Mouse (Mus musculus) spleen, postnatal 4 days (tissue): Measurements from ENCODE around the gene Art1.
A peak's percentile ranks its signal among the peaks of the same experiment; 100 is the strongest.

Experiments used
- DNase-seq, 2 experiments: peaks; one replicate each; pipeline ENCODE4 v3.0.0; 2022; ENCODE audit warnings: low spot score in 2 of 2

The Art1 gene

DNA sequence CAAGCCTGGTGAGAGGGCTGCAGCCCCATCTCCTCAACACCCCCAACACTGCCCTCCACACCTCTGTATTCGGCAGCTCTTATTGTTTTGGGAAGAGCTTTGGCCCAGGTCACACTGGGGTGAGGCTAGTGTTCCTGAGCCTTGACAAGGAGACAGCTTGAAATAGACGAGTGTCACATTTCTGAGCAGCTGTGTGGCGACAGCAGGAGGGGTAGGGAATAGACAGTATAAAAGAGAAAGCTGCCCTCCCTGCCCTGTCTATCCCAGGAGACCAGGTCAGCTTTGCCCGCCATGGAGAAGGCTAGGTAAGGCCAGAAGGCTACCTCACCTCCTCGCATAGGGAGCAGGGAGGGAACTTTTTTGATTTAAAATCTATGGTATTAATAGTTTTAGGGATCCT, at the start of gene Art1:
Art1 (plus strand) TSS at position 257 of the 400 bp plus-strand sequence.
- no peak for DNase-seq

DNA sequence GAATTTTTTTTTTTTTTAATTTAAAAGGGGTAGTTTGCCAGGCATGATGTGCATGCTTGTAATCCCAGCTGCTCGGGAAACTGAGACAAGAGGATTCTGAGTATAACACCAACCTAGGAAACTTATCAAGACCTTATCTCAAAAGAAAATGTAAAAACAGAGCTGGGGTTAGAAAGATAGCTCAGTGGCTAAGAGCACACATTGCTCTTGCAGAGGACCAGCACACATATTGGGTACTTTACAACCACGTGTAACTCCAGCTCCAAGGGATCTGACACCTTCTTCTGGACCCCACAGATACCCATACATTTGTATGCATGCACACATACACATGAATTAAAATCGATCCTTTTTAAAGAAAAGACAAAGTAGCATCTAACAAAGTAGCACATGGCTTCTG, 40.2 kb upstream of the Art1 start:
- DNase-seq: no peak

DNA sequence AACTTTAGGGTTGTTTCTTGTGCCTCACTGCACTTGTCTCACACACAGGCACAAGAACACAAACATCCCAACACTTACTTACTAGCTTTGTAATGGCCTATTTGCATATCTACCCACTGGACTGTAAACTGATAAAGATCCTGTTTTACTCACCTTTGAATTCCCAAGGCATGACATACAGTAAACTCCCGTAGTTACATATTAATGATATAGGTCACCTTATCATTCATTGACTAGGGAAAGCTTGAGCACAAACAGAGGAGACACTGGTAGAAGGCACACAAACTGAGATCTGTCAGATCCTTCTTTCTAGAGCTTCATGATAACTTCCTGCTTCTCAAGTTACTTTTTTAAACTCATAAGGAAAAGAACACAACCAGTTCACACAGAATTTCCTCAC, 39.3 kb upstream of the Art1 start:
- no peak for DNase-seq

DNA sequence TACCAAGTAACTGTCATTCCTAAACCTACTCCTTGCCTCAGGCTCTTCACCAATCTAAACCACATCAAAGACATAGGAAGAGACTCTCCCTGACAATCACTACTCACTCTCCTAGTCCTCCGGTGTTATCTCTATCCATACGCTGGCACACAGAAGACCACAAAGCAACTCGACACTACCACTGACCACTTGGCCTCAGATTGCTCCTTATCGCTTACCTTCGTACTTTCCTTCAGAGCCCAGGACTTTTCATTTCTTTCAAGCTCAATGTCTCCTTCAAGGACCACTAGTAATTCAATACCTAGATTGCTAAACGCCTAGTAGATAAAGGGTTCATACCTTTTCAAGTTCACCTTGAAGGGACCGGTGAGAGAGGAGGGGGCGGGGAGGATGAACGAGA, 37.7 kb upstream of the Art1 start:
- no peak for DNase-seq

DNA sequence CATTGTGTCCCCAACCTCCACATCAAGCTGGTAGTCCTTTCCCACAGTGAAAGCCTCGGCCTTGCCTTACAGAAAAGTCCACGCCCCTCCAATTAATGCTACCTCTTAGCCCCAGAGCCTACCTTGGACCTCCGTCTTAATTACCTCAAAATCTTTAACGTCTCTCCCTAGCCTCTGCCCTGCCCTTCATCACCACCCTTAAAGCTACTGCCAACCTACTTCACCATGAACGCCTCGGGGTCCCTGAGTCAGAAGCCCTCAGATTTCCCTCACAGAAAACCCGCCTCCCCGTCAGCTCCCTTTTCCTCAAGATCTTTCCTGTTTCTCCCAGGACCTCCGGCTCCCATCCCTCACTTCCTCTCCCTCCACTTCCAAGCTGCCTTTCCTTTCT, 36.9 kb upstream of the Art1 start:
- no peak for DNase-seq

DNA sequence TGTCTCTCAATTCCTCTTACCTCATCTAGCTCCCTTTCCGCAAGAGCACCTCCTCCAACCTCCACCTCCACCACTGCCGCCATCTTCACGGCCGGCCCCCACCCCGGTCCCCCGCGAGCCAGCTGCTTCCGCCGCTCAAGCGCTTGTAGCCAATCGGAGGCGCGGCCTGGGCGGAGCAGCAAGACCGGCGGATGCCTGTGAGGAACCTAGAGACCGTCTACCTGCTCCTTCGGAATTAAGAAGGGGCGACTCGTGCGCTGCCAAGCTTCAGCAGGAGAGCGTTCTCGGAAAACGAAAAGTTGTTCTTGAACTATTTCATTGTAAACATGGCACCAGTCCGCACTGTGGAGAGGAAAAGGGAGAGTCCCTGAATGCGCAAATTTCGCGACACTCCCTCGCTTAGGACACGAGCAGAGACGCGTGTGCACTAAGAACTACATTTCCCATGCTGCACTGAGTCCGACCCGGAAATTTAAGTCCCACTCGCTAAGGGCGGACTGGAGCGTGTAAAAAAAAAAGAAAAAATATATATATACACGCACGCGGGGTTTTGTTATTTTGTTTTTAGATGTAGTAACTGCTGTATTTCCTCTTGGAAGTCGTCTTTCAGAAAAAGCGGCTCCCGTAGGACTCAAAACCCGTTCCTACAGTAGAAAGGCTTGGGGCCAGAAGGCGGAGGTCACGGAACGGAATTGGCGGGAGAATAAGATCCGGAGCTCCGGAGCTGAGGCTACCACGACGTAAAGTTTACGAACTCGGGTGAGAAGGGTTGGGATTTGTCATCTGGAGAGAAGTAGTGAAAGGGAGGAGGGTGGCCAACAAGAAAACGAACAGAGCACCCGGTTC, 36.3 kb upstream of the Art1 start, which contains the start of the genes Rnf121, Xndc1 and Xntrpc:
Rnf121 (minus strand) TSS at position 424 of the 846 bp plus-strand sequence.
Xndc1 (plus strand) TSS at position 466 of the 846 bp plus-strand sequence.
Xntrpc (plus strand) TSS at position 668 of the 846 bp plus-strand sequence.
- DNase-seq: peak; percentile 88 to 94

DNA sequence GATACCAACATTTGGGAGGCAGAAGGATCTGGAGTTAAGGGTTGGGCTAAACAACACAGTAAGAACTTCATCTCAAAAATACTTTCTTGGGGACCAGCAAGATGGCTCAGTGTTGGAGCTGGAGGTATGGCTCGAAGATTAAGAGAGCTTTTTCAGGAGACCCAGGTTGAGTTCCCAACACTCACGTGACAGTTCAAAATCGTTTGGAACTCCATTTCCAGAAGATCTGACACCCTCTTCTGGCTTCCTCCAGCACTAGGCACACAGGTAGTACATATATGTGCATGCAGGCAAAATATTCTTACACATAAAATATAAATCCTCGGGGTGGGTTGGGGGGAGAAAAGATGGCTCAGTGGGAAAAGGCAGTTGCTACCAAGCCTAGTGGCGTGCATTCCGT, 35.2 kb upstream of the Art1 start:
- DNase-seq: no peak

DNA sequence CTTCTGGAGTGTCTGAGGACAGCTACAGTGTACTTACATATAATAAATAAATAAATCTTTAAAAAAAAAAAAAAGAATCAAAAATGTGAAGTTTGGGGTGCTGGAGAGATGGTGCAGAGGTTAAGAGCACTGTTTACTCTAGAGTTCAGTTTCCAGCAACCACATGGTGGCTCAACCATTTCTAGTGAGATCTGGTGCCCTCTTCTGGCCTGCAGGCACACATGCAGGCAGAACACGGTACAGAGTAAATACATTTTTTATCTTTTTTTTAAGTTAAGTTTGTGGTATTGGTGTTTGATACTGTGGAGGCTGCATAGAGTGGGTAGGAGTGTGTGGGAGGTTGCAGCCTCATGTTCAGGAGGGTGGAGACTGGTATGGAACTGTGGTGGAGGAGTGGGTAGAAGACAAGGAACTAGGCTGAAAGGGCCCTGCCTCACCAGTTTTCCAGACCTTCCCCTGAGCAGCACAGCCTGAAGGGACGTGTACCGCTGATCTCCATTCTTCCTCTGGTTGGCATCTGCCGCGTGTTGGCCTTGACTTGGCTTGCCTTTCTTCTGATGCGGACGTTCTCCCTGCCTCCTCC, 24.7 kb upstream of the Art1 start:
- DNase-seq: peak in 1 of 2 experiments; percentile 73

DNA sequence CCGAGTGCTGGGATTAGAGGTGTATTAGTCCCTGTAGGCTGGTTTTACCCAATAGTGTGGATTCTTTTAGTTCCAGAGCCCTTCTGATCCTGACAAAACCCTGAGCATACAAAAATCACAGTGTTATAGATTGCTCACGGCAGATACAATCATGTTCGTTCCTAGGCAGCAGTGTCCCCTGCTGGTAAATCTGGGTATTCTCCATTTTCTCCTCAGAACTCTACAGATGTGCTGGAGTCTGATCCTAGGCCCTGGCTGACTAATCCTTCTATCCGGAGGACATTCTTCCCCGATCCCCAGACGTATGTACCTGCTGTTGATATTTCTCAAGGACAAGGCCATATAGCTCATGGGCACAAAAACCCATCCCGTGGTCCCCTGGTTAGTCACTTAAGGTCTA, 23.0 kb upstream of the Art1 start:
- DNase-seq: peak in 1 of 2 experiments; percentile 60

DNA sequence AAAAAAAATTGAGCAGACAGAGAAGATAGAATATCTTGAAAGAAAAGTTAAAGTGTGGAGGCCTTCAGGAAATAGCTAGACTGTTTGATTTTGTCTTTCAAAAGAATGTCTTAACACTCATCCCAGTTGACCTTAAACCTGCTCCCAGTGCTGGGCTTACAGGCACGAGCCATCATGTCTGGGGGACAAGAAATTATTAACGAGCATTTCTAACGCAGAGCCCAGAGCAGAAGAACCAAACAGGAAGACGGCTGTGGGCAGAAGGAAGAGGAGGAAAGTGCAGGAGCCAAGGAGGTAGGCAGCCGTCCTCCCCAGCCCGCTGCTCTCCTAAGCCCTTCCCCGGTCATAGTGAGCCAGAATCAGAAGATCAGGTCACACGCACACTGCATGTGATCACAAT, 21.2 kb upstream of the Art1 start:
- DNase-seq: no peak

DNA sequence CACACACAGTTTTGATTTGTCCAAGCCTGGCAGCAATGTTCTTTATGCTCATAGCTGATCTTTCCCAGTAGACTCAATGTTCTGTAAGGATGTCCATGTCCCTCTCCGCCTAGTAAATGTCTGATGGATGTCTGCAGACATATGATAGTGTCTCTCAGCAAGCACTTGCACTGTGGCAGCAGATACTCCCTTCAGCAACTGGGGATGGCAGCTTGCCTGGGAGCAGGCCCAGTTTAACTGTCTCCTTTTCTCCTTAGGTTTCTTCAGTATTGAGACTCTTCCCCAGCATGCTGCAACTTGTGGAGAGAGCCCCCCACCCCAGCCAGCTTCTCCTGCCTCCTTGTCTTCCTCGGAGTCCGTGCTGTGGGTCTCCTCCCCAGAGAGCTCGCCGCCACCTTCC, 19.8 kb upstream of the Art1 start:
- DNase-seq: no peak

DNA sequence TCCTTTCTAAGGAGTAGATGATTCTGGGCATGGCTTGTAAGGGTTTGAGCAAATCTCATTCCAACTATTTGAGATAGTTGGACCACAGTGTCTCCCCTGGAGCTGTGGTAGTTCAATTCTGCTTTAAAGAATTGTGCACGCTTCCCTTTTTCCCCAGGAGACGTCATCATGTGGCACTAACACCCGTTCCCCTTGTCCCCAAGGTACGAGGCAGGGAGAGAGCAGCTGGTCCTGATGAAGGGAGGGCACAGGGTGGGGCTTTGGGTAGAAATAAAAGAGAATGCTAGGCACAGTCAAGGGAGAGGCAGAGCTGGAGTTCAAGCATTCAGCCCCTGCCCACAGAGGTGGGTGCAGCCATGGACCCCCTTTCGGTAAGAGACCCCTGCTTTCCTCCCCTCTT, 18.7 kb upstream of the Art1 start, which contains the start of gene Trpc2:
Trpc2 (plus strand) TSS at position 301 of the 400 bp plus-strand sequence.
- DNase-seq: no peak

DNA sequence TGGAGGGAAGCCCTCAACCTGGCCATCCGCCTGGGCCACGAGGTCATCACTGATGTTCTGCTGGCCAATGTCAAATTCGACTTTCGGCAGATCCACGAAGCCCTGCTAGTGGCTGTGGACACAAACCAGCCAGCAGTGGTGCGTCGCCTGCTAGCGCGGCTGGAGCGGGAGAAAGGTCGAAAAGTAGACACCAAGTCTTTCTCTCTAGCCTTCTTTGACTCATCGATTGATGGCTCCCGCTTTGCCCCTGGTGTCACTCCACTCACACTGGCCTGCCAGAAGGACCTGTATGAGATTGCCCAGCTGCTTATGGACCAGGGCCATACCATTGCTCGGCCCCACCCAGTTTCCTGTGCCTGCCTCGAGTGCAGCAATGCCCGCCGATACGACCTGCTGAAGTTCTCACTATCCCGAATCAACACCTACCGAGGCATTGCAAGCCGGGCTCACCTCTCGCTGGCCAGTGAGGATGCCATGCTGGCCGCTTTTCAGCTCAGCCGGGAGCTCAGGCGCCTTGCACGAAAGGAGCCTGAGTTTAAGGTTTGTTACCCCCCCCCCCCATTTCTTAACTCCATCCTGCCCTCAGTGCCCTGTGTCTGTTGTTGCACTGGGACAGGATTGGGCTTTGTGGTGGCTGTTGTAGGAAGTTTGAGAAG, 17.4 kb upstream of the Art1 start:
- peak in 1 of 2 experiments; percentile 59 for DNase-seq

DNA sequence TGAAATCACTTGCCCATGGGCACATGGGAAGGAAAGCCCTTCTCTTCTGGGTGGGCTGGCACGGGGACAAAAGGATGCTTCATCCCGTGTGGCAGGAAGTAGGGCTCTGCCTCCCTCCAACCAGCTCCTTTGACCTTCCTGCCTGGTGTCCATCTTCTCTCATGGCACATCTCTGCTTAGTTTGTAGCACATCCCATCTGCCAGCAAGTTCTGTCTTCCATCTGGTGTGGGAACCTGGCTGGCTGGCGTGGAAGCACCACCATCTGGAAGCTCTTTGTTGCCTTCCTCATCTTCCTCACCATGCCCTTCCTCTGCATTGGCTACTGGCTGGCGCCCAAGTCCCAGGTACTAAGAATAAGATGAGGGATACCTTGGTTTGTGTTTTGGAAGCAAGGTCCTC, 14.2 kb upstream of the Art1 start:
- DNase-seq: no peak

DNA sequence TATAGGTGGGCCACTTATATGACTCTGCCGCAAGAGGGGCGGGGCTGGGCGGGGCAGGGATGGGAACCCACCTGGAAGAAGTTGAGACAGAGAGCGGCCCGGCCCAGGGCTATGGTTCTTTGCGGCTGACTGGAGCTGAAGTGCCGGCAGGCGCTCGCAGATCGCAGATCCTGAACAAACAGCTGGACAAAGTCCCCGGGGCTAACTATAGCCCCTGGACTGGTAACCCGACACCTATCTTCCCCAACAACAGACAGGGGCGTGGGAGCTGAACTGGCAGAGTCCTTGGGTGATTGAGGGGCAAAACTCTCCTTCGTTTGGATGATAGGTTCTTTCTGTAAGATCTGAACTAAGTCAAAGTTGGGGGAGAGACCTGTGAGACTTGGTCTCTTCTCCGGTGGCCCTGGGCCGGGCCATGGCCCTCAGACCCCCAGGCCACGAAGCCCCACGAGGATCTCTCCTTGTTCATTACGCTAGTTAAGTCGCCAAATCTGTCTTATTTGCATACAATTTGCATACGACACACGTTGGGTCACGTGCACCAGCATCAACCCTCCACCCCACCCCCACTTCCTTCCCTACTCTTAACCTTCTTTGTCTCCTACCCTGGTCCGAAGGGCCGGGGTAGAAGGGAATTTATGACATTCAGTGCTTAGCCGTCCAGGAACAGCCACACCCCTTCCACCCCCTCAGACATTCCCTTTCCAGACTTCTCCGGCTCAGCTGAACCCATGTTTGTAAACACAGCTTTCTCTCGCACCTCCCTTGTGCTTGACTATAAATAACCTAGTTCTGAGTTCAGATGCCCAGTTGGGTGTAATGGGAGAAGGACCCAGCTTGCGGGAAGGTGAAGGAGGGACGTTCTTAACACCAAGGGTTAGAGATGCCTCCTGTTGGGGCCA, 1.5 kb upstream of the Art1 start:
- DNase-seq: peak in 1 of 2 experiments; percentile 32

DNA sequence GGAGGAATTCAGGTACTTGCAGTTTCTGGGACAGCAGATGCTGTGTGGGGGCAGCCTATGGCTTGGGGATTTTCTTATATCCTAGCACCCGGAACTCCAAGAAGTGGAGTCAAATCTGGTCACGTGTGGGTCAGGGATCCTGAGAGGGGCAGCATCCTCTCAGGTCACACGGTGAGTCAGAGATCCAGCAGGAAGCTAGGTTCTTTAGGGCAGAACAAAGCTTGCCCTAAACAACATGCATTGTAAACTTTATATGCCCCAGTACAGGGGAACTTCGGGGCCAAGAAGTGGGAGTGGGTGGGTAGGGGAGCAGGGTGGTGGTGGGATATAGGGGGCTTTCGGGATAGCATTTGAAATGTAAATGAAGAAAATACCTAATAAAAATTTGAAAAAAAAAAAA, 675 bp upstream of the Art1 start:
- DNase-seq: no peak

DNA sequence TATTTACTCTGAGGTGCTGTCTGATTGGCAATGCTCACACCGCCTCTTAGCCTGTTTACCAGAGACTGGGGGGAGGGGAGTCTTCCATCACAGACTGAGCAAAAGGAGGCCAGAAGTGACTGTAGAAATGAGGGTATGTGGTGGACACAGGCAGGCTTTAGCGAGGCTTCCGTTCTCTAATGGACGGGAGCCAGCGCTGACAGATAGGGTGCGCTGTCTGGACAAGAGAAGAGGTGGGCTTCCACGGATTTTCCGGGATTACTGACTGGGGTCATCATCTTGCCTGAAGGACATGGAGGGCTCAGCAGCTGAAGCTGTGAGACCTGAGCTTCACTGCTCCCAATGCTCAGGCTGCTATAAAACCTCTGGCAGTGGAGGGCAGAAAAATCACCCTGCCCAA, 698 bp downstream of the Art1 start:
- DNase-seq: no peak

DNA sequence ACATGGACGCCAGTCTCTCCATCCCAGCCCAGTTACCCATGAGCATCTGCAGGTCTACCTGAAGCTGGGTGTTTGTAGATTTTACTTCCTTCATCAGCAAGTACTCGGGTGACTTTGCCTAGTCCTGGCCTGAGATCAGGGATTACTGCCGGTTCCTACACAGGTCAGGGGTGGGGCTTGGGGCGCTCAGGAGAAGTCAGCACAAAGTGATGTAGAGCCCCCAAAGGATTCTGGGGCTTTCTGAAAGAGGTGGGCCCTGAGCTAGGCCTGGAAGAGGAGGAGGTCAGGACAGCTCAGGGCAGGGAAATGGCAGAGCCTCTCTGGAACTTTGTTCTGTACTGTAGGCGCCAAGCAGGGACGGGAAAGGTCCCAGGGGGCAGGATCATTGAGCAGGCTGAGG, 1.2 kb downstream of the Art1 start:
- DNase-seq: no peak

DNA sequence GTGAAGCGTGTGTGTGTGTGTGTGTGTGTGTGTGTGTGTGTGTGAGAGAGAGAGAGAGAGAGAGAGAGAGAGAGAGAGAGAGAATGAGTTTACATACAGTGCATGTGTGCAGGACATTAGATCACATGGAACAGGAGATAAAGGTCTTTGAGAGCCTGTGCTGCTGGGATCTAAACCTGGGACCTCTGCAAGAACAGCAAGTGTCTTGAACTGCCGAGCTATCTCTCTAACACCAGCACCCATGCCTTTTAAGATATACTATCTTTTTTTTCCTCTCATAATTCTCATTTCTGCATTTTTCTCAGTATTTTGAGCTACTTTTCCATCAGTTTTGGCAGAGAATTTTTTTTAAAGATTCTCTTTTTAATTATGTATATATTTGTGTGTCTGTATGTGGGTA, 2.0 kb downstream of the Art1 start:
- no peak for DNase-seq

DNA sequence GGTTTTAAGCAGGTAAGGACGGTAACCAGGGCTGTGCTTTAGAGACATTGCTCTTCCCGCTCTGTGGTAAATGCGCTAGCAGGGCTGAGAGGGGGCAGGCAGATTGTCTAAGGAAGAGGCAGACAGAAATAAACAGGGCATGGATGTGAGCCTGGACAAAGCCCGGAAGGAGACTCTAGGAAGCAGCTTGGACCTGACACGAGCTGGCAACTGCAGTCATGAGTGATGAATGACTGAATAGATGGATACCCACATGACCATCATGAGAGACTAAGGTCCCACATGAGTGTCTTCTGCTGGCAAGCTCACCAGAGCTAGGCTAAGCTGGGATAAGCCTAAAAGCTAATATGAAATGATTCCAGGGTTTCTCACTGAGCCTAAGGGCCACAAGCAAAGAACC, 2.6 kb downstream of the Art1 start:
- DNase-seq: no peak

DNA sequence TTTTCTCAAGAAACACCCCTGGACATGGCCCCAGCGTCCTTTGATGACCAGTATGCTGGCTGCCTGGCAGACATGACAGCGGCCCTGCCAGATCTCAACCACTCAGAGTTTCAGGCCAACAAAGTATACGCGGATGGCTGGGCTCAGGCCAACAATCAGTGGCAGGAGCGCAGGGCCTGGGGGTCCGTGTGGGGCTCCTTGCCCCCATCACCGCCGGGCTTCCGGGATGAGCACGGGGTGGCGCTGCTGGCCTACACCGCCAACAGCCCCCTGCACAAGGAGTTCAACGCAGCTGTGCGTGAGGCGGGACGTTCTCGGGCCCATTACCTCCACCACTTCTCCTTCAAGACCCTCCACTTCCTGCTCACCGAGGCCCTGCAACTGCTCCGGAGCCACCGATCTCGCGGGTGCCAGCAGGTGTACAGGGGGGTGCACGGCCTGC, 5.2 kb downstream of the Art1 start:
- peak; percentile 25 to 62 for DNase-seq

DNA sequence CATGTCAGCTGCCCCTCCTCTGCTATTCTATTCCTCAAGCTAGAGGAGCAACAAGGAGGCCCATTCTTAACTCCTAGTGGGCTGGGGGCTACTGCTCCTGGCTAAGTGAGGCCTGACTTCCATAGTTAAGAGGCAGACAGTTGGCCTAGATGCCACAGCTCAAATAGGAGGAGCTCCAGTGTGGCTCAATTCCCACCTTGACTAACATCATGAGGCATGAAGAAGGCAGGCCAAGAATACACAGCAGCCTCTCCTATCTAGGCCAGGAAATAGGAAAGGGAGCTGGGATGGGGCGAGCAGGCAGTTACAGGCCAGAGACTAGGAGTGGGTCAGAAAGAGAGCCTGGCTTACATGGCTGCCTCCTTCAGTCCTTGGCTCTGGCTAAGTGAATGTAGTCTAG, 6.7 kb downstream of the Art1 start:
- no peak for DNase-seq
